Mouse (Mus musculus) v-Abl transformed pro-B cells (cell line): Measurements from ENCODE around the gene Mpdu1.

Experiments used
- in situ Hi-C, 2 experiments: fragments of 400-800 bp; cut with MboI; formaldehyde crosslinking; loops; one replicate each; pipeline ENCODE4 v1.15.1; 2025; ENCODE audit not compliant: unreplicated experiment in 2 of 2

Gene Mpdu1

GRCm38 (mm10) chr11:69693421-69693965 lies 31.1 kb upstream of the Mpdu1 start:
- in situ Hi-C loops = loop anchor here in 1 of 2 experiments (25.0 kb wide), 1 partner anchor 519 kb away; the partner anchor contains the start of genes Slc16a11 and Slc16a13

- in situ Hi-C loops = loop anchor here in 1 of 2 experiments (25.0 kb wide), 1 partner anchor 519 kb away; the partner anchor contains the start of genes Slc16a11 and Slc16a13
Observed at GRCm38 (mm10) chr11:69692863-69693262, 30.4 kb upstream of the Mpdu1 start.

- in situ Hi-C loops = loop anchor here in 1 of 2 experiments (25.0 kb wide), 1 partner anchor 520 kb away; the partner anchor contains the start of genes Slc16a11 and Slc16a13
Observed at GRCm38 (mm10) chr11:69692196-69692811, 29.9 kb upstream of the Mpdu1 start.

GRCm38 (mm10) chr11:69689891-69690290 lies 27.4 kb upstream of the Mpdu1 start:
- in situ Hi-C loops = loop anchor here in 1 of 2 experiments (10.0 to 25.0 kb wide), 2 partner anchors 265 to 522 kb away; partner anchors contain the start of genes Slc16a11 and Slc16a13

GRCm38 (mm10) chr11:69687061-69687460 lies 24.6 kb upstream of the Mpdu1 start:
- in situ Hi-C loops = loop anchor here in 1 of 2 experiments (10.0 to 25.0 kb wide), 2 partner anchors 268 to 525 kb away; partner anchors contain the start of genes Slc16a11 and Slc16a13

- in situ Hi-C loops = loop anchor here in 1 of 2 experiments (10.0 to 25.0 kb wide), 2 partner anchors 268 to 526 kb away; partner anchors contain the start of genes Slc16a11 and Slc16a13
Observed at GRCm38 (mm10) chr11:69686377-69686776, 23.9 kb upstream of the Mpdu1 start.

- in situ Hi-C loops = loop anchor here in 1 of 2 experiments (10.0 to 25.0 kb wide), 2 partner anchors 269 to 527 kb away; partner anchors contain the start of genes Slc16a11 and Slc16a13
Observed at GRCm38 (mm10) chr11:69685526-69686148, 23.2 kb upstream of the Mpdu1 start, which contains the start of gene Tnfsf13. TSS of gene Tnfsf13 (minus strand) at chr11:69685784.

GRCm38 (mm10) chr11:69684936-69685335 lies 22.5 kb upstream of the Mpdu1 start:
- in situ Hi-C loops = loop anchor here (5.0 to 25.0 kb wide), 3 partner anchors 192 to 527 kb away; partner anchors contain the start of genes Tmem95 (in 2 of the 2), Slc16a11 (in 1 of the 2) and Slc16a13 (in 1 of the 2)

GRCm38 (mm10) chr11:69684128-69684745 lies 21.8 kb upstream of the Mpdu1 start:
- in situ Hi-C loops = loop anchor here (5.0 to 25.0 kb wide), 3 partner anchors 193 to 528 kb away; partner anchors contain the start of genes Tmem95 (in 2 of the 2), Slc16a11 (in 1 of the 2) and Slc16a13 (in 1 of the 2)

- in situ Hi-C loops = loop anchor here (5.0 to 25.0 kb wide), 3 partner anchors 194 to 529 kb away; partner anchors contain the start of genes Tmem95 (in 2 of the 2), Slc16a11 (in 1 of the 2) and Slc16a13 (in 1 of the 2)
Observed at GRCm38 (mm10) chr11:69683576-69683975, 21.1 kb upstream of the Mpdu1 start.

- in situ Hi-C loops = loop anchor here (5.0 to 25.0 kb wide), 3 partner anchors 194 to 529 kb away; partner anchors contain the start of genes Tmem95 (in 2 of the 2), Slc16a11 (in 1 of the 2) and Slc16a13 (in 1 of the 2)
Observed at GRCm38 (mm10) chr11:69682840-69683533, 20.5 kb upstream of the Mpdu1 start.

- in situ Hi-C loops = loop anchor here (5.0 to 25.0 kb wide), 3 partner anchors 195 to 530 kb away; partner anchors contain the start of genes Tmem95 (in 2 of the 2), Slc16a11 (in 1 of the 2) and Slc16a13 (in 1 of the 2)
Observed at GRCm38 (mm10) chr11:69682209-69682839, 19.9 kb upstream of the Mpdu1 start.

GRCm38 (mm10) chr11:69681314-69682208 lies 19.1 kb upstream of the Mpdu1 start, which contains the start of gene Senp3:
TSS of gene Senp3 (minus strand) at chr11:69682084.
- in situ Hi-C loops = loop anchor here (5.0 to 25.0 kb wide), 3 partner anchors 196 to 531 kb away; partner anchors contain the start of genes Tmem95 (in 2 of the 2), Slc16a11 (in 1 of the 2) and Slc16a13 (in 1 of the 2)

GRCm38 (mm10) chr11:69680136-69680855 lies 17.9 kb upstream of the Mpdu1 start:
- in situ Hi-C loops = loop anchor here (5.0 to 25.0 kb wide), 3 partner anchors 197 to 532 kb away; partner anchors contain the start of genes Tmem95 (in 2 of the 2), Slc16a11 (in 1 of the 2) and Slc16a13 (in 1 of the 2)

GRCm38 (mm10) chr11:69679144-69679543 lies 16.7 kb upstream of the Mpdu1 start:
- in situ Hi-C loops = loop anchor here in 1 of 2 experiments (25.0 kb wide), 1 partner anchor 533 kb away; the partner anchor contains the start of genes Slc16a11 and Slc16a13

- in situ Hi-C loops = loop anchor here in 1 of 2 experiments (5.0 kb wide), 2 partner anchors 85 to 250 kb away; partner anchors contain the start of genes Eif5a and Polr2a
Observed at GRCm38 (mm10) chr11:69672211-69672706, 9.8 kb upstream of the Mpdu1 start, which contains the start of gene Eif4a1. TSS of gene Eif4a1 (minus strand) at chr11:69672423.
